Mouse (Mus musculus) thymus, adult 18-20 months (tissue): ENCODE data around the gene Fgfr2.

Experiments used
- DNase-seq, 2 experiments: peaks; one replicate each; pipeline ENCODE4 v3.0.0; 2022; ENCODE audit warnings: mixed read lengths in 2 of 2

Gene Fgfr2

GRCm38 (mm10) chr7:132347273-132348045 lies 775.7 kb downstream of the Fgfr2 start:
- DNase-seq, result no peak

- no peak for DNase-seq
Observed at GRCm38 (mm10) chr7:132345526-132346070, 777.6 kb downstream of the Fgfr2 start.

- no peak for DNase-seq
Observed at GRCm38 (mm10) chr7:132344606-132345005, 778.5 kb downstream of the Fgfr2 start.

GRCm38 (mm10) chr7:132343900-132344299 lies 779.2 kb downstream of the Fgfr2 start:
- no peak for DNase-seq

- DNase-seq, result no peak
Observed at GRCm38 (mm10) chr7:132343146-132343545, 780.0 kb downstream of the Fgfr2 start.

DNA sequence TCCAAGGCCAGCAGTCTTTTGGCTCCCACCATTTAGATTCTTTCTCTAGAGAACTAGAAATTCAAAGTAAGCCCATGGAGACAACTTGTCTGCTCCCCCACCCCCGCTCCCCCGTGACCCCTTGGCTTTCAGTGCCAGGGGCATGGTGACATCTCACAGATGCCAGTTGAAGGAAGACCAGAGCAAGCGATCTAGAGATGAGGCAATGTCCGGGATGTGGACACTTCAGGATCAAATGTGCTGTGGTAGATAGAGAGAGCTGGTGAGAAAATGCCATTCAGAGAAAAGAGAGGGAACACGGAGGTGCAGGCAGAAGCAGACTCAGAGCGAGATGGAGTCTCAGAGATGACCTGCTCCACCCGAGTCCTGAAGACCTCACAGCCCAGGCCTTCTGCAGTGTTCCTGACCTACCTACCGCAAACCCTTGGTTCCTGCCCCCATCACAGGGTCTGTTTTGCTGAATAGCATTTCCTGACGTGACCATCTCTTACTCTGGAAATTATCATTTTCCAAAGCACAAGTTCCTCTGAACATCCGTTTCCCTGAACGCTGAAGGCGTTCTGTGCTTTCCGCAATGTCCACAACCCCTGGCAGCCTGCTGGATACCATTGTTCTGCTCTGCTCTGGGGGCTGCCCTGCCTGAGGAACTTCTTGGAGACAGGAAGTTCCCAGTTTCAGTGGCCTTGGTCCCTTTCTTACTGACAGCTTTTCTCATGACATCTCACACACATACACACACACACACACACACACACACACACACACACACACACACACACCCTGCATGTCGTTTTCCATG lies 783.9 kb downstream of the Fgfr2 start:
- DNase-seq, result no peak

DNA sequence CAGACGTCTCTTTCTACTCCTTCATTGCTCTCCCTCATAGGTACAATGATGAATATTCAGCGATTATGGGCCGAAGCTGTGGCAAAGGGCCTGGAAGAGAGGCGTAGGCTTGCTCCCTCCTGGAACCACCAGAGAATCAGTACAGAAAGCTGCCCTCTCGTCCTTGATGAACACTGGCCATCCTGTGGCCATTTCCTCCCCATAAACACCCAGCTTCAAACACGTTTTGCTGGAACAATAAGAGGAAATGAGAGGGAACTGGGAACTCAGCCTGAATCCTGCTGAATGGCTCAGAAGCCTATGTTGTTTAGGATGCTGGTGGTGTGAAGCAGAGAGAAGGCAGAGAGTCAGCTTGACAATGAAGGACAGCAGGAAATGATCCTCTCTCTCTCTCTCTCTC lies 784.8 kb downstream of the Fgfr2 start:
- DNase-seq, result no peak

DNA sequence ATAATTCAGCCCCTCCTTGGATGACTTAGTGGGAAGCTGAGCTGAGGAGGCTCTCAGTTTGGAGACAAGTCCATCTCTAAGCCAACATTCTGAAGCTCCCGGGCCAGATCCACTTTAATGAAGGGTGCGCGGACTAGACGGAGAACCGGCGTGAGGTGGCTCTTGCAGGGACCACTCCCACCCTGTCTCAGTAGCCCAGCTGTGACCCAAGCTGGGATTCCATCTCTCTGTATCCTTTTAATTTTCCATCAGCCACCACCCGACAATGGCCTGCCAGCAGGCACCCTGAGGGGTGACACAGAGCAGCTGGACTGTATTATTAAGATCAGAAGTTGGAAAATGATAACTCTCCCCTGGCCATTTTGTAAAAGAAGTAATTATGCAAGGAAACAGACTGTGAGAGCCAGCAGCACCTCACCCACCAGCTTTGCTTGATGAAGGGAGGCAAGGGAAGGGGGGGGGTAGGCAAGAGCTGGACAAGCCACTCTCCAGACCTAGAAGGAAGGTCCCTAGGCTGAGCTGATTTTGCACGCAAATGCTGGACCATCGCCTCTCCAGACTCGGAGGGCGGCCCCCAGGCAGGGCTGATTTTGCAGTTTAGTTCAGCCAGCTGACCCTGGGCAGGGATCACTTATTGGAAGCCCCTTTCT lies 785.8 kb downstream of the Fgfr2 start:
- no peak for DNase-seq

DNA sequence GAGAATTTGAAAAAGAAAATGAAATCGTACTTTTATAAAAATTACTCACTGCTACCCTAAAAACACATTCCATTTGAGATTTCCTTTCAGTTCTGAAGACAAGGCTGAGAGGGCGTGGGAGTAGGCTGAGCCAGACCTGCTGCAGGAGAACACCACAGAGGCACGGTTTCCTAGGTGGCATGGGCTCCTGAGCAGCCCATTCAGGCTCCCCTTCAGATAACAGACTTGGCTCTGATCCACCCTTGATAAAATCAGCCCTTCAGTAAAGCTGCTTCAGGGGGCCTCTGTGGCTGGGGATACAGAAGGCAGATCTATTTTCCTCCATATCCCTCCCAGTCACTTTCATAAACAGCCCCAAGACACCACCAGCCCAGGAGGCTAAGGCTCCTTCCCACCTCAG lies 786.4 kb downstream of the Fgfr2 start:
- DNase-seq, result no peak

- DNase-seq, result peak in 1 of 2 experiments; percentile 47
Observed at GRCm38 (mm10) chr7:132335367-132335766, 787.8 kb downstream of the Fgfr2 start.

DNA sequence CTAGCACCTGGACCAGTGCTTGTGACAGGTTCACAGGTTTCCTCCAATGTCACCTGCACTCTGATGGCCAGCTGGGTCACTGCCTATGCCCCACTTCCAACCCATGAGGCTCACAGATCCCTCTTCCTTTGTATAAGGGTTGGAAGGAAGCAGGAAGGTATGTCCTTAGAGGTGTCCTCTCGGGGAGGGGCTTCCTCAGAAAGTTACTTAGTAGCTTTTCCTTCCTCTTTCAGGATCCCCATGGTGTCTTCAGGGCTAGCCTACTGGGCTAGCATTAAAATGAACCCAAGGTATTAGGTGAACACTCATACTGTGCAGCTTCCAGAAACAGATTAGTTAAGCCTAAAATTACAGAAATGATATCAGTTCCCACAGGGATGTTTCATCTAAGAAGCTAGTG lies 790.1 kb downstream of the Fgfr2 start:
- DNase-seq, result no peak

DNA sequence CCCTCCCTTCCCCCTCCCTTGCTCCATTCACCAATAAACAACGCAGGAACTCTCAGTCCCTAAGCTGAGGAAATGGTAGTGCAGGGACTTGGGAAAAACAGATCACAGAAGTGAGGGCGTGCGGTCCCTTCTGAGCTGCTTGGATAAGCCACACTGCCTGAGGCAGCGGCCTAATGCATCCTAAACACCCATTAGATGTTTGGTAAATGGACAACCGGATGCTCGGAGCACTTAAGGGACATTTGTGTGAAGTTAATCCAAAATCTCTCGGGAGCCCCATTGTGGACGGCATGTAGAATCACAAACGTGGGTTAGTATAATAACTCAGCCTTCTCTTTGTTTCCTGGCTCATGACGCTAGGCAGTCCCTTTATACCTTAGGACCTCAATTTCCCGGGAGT lies 791.0 kb downstream of the Fgfr2 start:
- no peak for DNase-seq

- no peak for DNase-seq
Observed at GRCm38 (mm10) chr7:132330179-132330578, 793.0 kb downstream of the Fgfr2 start.

- DNase-seq, result no peak
Observed at GRCm38 (mm10) chr7:132328648-132329047, 794.5 kb downstream of the Fgfr2 start.

GRCm38 (mm10) chr7:132325549-132326331 lies 797.4 kb downstream of the Fgfr2 start:
- DNase-seq, result no peak

GRCm38 (mm10) chr7:132323430-132323829 lies 799.7 kb downstream of the Fgfr2 start:
- no peak for DNase-seq

GRCm38 (mm10) chr7:132321392-132321958 lies 801.7 kb downstream of the Fgfr2 start:
- DNase-seq, result no peak

GRCm38 (mm10) chr7:132317036-132317541 lies 806.1 kb downstream of the Fgfr2 start, which contains the start of gene Chst15:
Gene Chst15 (minus strand): TSS chr7:132317228.
- peak; percentile 54 to 63 for DNase-seq

DNA sequence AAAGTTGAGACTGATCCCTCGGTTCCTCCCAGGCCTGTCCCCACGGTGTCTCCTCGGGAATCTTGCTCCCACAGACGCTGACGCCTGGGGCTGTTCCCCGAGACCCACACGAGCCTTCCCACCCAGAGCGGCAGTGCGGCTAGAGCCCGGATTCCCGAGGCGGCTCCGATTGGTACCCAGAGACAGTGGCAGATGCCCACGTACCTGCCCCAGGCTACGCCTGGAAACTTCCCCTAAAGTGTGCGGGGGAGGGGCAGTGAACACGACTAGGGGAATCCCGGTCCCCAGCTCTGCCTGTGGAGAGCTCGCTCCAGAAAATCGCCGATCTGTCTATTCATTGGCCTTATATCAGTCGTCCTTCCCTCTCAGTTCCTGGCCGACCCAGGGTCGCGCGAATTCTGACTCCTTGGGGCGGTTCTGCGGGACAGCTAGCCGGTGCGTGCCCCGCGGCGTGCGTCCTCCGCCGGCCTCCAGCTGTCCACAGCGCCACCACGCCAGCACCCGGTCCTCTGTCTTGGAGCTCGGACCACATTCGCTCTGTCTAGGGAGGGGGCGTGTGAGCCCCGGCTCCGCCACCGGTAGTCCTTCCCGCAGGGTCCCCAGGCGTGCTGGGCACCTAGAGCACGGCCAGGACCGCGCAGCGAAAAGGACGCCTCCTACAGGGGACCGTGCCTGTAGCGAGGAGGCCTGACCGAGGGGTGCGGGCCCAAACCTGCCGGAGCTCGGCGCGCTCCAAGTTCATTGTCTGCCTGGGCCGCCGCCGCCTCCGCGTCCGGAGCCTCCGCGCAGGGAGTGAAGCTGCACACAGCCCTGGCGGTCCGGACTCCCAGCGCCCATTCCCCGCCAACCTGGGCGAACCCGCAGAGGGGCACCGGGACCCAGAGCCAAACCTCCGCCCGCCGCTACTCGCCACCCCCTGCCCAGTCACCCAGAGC lies 806.8 kb downstream of the Fgfr2 start:
- DNase-seq, result peak; percentile 59 to 68
